Mouse (Mus musculus) limb, embryonic 15.5 days (tissue): ENCODE results near the gene Slc8a2. TPM values are rescaled to one million over a fixed set of nuclear protein-coding genes. Genes with fewer than 3 reads are reported as not detected.

ENCODE experiments used
- ATAC-seq: fragments of 200-750 bp; cut with Nextera tagmentation; 2 replicates; pipeline ENCODE4 v1.8.0; 2017; ENCODE audit warnings: low read depth, moderate TSS enrichment; ENCODE audit not compliant: insufficient number of reproducible peaks, low FRiP score, low TSS enrichment
- H3K27ac ChIP-seq: fragments of 300-500 bp; sonication (generic); 2 replicates; pipeline ENCODE4 v1.5.1; 2015; ENCODE audit warnings: moderate library complexity, mild to moderate bottlenecking, inconsistent platforms
- H3K27me3 ChIP-seq: fragments of 300-500 bp; sonication (generic); 2 replicates; pipeline ENCODE4 v1.6.1; 2015; ENCODE audit warnings: inconsistent platforms
- H3K36me3 ChIP-seq: fragments of 300-500 bp; sonication (generic); 2 replicates; pipeline ENCODE4 v1.6.1; 2015; ENCODE audit warnings: inconsistent platforms
- H3K4me1 ChIP-seq: fragments of 300-500 bp; sonication (generic); 2 replicates; pipeline ENCODE4 v1.6.1; 2015; ENCODE audit warnings: inconsistent platforms
- H3K4me2 ChIP-seq: fragments of 300-500 bp; sonication (generic); 2 replicates; pipeline ENCODE4 v1.6.1; 2015; ENCODE audit warnings: mild to moderate bottlenecking, inconsistent platforms
- H3K4me3 ChIP-seq: fragments of 300-500 bp; sonication (generic); 2 replicates; pipeline ENCODE4 v1.5.1; 2015; ENCODE audit warnings: mild to moderate bottlenecking, inconsistent platforms
- H3K9ac ChIP-seq: fragments of 300-500 bp; sonication (generic); 2 replicates; pipeline ENCODE4 v1.6.1; 2015; ENCODE audit warnings: inconsistent platforms
- H3K9me3 ChIP-seq: fragments of 300-500 bp; sonication (generic); 2 replicates; pipeline ENCODE4 v1.6.1; 2016; ENCODE audit warnings: inconsistent platforms
- WGBS: fragments of 180-500 bp; shearing (Covaris S2); methylation state at CpG from one replicate; pipeline ENCODE4 v1.1.7; 2015; 5-methylcytosine and 5-hydroxymethylcytosine counted together
- polyA plus RNA-seq: library from polyadenylated mRNA; unstranded; fragments of >200 nt; fragmentation: Nextera tagmentation; extraction: Ambion mirVana; gene quantifications from 2 replicates; pipeline ENCODE4 v1.2.1, GENCODE M21; 2015

The Slc8a2 gene
- polyA plus RNA-seq, 1 experiment from 2014 or later: 0.08 TPM

GRCm38 (mm10) chr7:16103760-16104159, 25.9 kb upstream of the Slc8a2 start:
- 54% methylated on average over 6 of the region's 6 CpGs for WGBS
- H3K36me3 ChIP-seq: peaks cover 65% of the 10 kb centered on the region
- H3K9me3 ChIP-seq: no peaks in the 10 kb centered on the region
- 0 out of 2 replicates have a peak overlapping the region, but pooled peaks have one; percentile 33 for H3K27ac ChIP-seq
- no peak overlapping the region for H3K4me2 ChIP-seq
- no peak overlapping the region for H3K9ac ChIP-seq
- no peak overlapping the region for H3K4me3 ChIP-seq
- ATAC-seq: no peak
- H3K27me3 ChIP-seq: no peaks in the 10 kb centered on the region
- peaks cover 31% of the 10 kb centered on the region for H3K4me1 ChIP-seq

DNA sequence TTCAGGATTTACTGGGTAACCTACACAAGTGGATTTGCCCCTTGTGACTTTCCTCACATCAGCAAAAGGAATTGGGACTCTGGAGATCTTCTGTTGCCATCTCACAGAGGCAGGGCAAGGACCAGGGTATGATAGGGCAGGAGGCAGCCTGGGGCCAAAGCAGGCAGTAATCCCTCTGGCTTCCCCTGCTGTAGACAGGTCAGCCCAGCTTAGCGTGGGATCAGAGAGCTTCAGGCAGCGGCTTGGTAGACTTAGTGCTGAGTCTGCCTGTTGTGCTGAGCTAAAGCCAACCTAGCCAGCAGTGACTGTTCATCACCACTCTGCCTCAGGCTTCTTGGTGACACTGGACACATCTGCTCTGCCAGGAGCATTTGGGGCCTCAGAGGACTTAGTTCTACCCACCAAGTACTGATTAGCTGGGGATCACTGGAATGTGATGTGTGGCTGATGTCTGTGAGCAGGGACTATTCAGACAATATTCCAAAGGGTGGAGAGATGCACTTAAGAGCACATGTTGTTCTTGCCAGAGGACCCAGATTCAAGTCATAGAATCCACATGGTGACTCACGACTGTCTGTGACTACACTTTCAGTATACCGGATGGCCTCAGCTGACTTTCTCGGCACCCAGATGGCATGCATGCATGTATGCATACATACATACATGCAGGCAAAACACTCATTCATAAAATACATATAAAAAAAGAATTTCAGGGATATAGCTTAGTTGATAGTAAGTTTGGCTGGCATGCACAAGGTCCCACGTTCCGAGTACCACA, 24.8 kb upstream of the Slc8a2 start:
- WGBS: 95% methylated on average over 7 of the region's 7 CpGs
- no peak for ATAC-seq

DNA sequence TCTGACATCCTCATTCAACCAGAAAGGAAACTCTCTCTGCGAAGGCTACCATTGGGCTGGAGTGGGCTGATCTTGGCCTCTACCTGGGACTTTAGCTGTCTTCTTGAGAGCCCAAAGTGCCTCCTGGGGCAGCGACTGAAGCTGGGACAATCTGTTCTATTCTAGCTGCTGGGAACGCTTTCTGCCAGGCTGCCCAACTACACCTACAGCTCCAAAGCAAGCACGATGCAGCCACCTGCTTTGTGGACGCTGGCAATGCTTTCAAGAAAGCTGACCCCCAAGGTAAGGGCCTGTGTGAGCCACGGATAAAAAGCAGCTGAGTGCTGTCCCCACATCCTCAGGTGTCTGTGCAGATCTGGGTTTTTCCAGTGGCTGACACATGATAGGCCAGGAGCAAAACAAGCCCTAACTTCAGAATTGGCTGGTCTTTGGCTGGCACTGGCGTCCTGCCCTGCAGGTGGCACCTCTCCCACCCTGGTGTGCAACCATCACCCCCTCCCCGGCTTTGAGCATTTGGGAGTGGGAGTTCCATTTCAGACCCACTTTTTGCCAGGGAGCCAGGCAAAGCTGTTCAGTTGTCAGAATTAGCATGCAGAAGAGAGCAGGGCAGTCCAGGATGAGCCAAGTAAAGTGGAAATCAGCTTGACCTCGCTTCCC, 20.6 kb upstream of the Slc8a2 start:
- Histone ChIP-seq H3K4me2 (no peak overlapping the region), H3K9ac (no peak overlapping the region), H3K36me3 (peaks cover 84% of the 10 kb centered on the region), H3K4me1 (no peaks in the 10 kb centered on the region; the same call in 1 of the 2 replicates), H3K9me3 (no peaks in the 10 kb centered on the region), H3K4me3 (no peak overlapping the region), H3K27ac (no peak overlapping the region), H3K27me3 (no peaks in the 10 kb centered on the region)
- WGBS: 93% methylated on average over 9 of the region's 9 CpGs
- no peak for ATAC-seq

More for the DNA sequence above, 24.8 kb upstream of the Slc8a2 start:
- Histone ChIP-seq H3K36me3 (peaks cover 76% of the 10 kb centered on the region), H3K4me2 (no peak overlapping the region), H3K4me1 (peaks cover 23% of the 10 kb centered on the region), H3K9ac (no peak overlapping the region), H3K27me3 (no peaks in the 10 kb centered on the region), H3K27ac (no peak overlapping the region), H3K4me3 (no peak overlapping the region), H3K9me3 (no peaks in the 10 kb centered on the region)

DNA sequence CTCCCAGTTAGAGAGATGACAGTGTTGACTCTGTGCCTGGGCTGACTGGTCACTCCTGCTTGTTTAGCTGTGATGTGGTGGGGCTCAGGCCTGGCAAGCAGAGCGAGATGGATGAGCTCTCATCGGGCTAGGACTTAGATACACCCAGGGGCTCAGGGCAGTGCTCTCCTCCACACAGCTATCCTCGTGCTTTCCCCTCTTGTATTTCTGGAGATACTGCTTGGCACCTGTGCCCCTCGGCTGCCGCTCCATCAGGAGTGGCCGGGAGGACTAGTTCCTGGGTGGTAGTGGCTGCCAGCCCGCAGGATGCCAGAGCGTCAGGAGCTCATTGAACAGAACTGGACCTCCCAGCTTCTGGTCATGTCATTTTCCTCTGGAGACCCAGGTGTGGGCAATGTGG, 19.5 kb upstream of the Slc8a2 start:
- Histone ChIP-seq H3K4me1 (no peaks in the 10 kb centered on the region), H3K27ac (no peak overlapping the region), H3K4me2 (no peak overlapping the region), H3K9ac (no peak overlapping the region), H3K27me3 (no peaks in the 10 kb centered on the region), H3K4me3 (no peak overlapping the region), H3K9me3 (no peaks in the 10 kb centered on the region), H3K36me3 (peaks cover 85% of the 10 kb centered on the region)
- WGBS: 88% methylated on average over 8 of the region's 8 CpGs
- no peak for ATAC-seq

DNA sequence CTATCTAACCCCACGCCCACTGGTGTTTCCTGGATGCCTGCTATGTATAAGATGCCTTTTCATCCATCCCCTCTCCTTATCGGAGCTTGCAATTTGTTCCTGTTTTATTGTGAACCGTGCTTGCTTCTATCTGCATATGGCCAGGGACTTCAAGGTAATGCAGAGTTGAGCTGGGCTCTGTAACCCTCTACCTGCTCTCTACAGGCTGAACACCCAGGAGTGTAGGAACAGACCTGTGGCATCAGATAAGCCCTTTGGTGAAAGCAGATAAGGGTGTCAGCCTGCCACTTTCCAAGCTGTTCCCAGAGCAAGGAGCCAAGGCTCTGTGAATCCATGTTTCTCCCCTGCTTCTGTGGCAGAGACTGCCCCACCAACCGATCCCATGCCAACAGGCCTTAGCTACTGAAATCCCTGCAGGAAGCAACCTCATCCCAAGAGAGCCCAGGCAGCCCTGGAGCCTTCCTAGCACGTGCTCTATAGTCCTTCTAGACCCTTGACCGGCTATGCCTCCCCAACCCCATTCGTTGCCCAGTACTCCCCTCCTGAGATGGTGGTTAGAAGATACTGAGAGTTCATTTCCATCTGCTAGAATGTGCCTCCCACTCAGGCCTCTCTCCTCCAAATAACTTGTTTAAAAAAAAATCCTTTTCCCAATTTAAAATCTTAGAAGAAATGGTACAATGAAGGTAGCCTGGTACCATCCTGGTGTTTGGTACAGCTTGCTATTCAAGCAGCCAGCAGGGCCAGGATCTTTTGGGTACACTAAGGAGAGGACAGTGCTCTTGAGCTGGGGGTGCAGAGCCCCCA, 18.1 kb upstream of the Slc8a2 start:
- H3K4me1 ChIP-seq: no peaks in the 10 kb centered on the region
- peaks cover 95% of the 10 kb centered on the region for H3K36me3 ChIP-seq
- H3K27ac ChIP-seq: no peak overlapping the region
- H3K27me3 ChIP-seq: no peaks in the 10 kb centered on the region
- no peak overlapping the region for H3K4me3 ChIP-seq
- no peak for ATAC-seq
- H3K9ac ChIP-seq: no peak overlapping the region
- H3K4me2 ChIP-seq: no peak overlapping the region
- 93% methylated on average over 7 of the region's 7 CpGs for WGBS
- no peaks in the 10 kb centered on the region for H3K9me3 ChIP-seq

- H3K27me3 ChIP-seq: no peaks in the 10 kb centered on the region
- peaks cover 65% of the 10 kb centered on the region for H3K36me3 ChIP-seq
- no peak overlapping the region for H3K9ac ChIP-seq
- no peak overlapping the region for H3K27ac ChIP-seq
- peaks cover 10% of the 10 kb centered on the region for H3K4me1 ChIP-seq
- WGBS: 98% methylated on average over 7 of the region's 7 CpGs
- no peak overlapping the region for H3K4me2 ChIP-seq
- ATAC-seq: no peak
- H3K4me3 ChIP-seq: no peak overlapping the region
- H3K9me3 ChIP-seq: no peaks in the 10 kb centered on the region
Measured at GRCm38 (mm10) chr7:16116418-16116817, 13.2 kb upstream of the Slc8a2 start.

- H3K9ac ChIP-seq: no peak overlapping the region
- no peak overlapping the region for H3K4me2 ChIP-seq
- H3K36me3 ChIP-seq: peaks cover 59% of the 10 kb centered on the region
- no peaks in the 10 kb centered on the region for H3K27me3 ChIP-seq
- H3K4me1 ChIP-seq: peaks cover 10% of the 10 kb centered on the region
- H3K4me3 ChIP-seq: no peak overlapping the region
- ATAC-seq: no peak
- H3K9me3 ChIP-seq: no peaks in the 10 kb centered on the region
- no peak overlapping the region for H3K27ac ChIP-seq
- 80% methylated on average over 3 of the region's 3 CpGs for WGBS
Measured at GRCm38 (mm10) chr7:16117100-16117499, 12.5 kb upstream of the Slc8a2 start.

DNA sequence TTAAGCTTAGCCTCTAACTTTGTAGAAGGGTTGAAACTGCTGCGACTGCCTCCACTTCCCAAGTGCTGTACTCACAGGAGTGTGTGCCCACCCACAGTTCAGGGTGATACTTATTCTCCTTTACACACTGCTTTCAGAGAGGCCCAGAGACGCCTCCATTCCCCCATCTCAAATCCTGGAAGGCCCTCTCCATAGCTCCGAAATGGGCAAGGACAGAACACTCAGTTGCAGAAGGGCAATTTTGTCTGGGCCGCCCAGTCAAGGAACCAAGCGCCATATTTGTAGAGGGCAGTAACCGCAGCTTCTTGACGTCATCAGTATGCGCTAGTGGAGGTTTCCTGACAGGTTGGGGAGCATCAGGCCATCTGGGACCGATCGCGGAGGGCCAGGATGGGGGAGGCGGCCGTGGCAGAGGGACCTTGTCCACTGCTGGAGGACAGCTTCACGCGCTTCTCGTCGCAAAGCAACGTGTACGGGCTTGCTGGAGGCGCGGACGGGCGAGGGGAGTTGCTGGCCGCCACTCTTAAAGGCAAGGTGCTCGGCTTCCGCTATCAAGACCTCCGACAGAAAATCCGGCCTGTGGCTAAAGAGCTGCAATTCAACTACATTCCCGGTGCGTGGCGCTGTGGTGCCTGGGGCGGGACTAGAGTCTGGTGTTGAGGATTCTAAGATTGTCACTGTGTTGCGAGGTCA, 9.9 kb upstream of the Slc8a2 start, which contains the start of gene Kptn:
Gene Kptn, plus strand, starts transcription at position 327 of the 693 bp plus-strand sequence.
- H3K9ac ChIP-seq: peak within 1 kb of the TSS; percentile 76
- 1% methylated on average over 33 of the region's 33 CpGs for WGBS
- H3K4me2 ChIP-seq: peak within 1 kb of the TSS; percentile 65
- H3K27ac ChIP-seq: peak within 1 kb of the TSS; percentile 90
- no peaks in the 10 kb centered on the region for H3K9me3 ChIP-seq
- peak; percentile 84 for ATAC-seq
- H3K4me1 ChIP-seq: peaks cover 10% of the 10 kb centered on the region
- H3K36me3 ChIP-seq: peaks cover 37% of the 10 kb centered on the region
- no peaks in the 10 kb centered on the region for H3K27me3 ChIP-seq
- H3K4me3 ChIP-seq: peak within 1 kb of the TSS; percentile 83

DNA sequence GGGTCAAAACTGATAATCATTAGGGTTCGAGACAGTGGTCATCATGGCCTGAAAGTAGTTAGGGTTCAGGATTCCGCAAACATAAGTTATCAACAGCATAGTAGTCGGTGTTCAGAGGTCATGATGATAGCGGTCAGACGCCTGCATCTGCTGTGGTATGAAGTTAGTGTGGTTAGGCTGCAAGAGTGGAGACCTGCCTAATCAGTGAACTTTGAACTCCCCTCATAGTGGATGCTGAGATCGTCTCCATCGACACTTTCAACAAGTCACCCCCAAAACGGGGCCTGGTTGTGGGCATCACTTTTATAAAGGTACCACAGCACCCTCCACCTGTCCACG, 9.4 kb upstream of the Slc8a2 start:
- H3K36me3 ChIP-seq: peaks cover 37% of the 10 kb centered on the region
- WGBS: 46% methylated on average over 9 of the region's 9 CpGs
- peak overlapping the region; percentile 90; the same call in 1 of the 2 replicates for H3K27ac ChIP-seq

GRCm38 (mm10) chr7:16125829-16126228, 3.8 kb upstream of the Slc8a2 start:
- 78% methylated on average over 9 of the region's 9 CpGs for WGBS
- Histone ChIP-seq H3K36me3 (peaks cover 36% of the 10 kb centered on the region), H3K4me3 (no peak overlapping the region), H3K27ac (no peak overlapping the region), H3K4me2 (no peak overlapping the region), H3K9ac (no peak overlapping the region), H3K4me1 (peaks cover 19% of the 10 kb centered on the region), H3K27me3 (no peaks in the 10 kb centered on the region), H3K9me3 (no peaks in the 10 kb centered on the region)
- ATAC-seq: no peak

More for the DNA sequence above, 9.4 kb upstream of the Slc8a2 start:
- Histone ChIP-seq H3K9ac (peak overlapping the region; percentile 76; the same call in 1 of the 2 replicates), H3K27me3 (no peaks in the 10 kb centered on the region), H3K4me3 (peak overlapping the region; percentile 83), H3K9me3 (no peaks in the 10 kb centered on the region), H3K4me1 (peaks cover 10% of the 10 kb centered on the region), H3K4me2 (peak overlapping the region; percentile 65)
- no peak for ATAC-seq

- no peak overlapping the region for H3K4me2 ChIP-seq
- WGBS: 74% methylated on average over 6 of the region's 6 CpGs
- no peak overlapping the region for H3K4me3 ChIP-seq
- H3K4me1 ChIP-seq: peaks cover 33% of the 10 kb centered on the region
- H3K36me3 ChIP-seq: peaks cover 36% of the 10 kb centered on the region
- H3K27me3 ChIP-seq: peaks cover 3% of the 10 kb centered on the region; the same call in 1 of the 2 replicates
- no peak overlapping the region for H3K9ac ChIP-seq
- no peak for ATAC-seq
- no peak overlapping the region for H3K27ac ChIP-seq
- no peaks in the 10 kb centered on the region for H3K9me3 ChIP-seq
Measured at GRCm38 (mm10) chr7:16128344-16128743, 1.3 kb upstream of the Slc8a2 start.
